Mouse (Mus musculus): Measurements from ENCODE around the gene Eif2b5.

- TF ChIP-seq CTCF (IDR thresholded peaks at IDR 0.05; ENCODE audit: borderline replicate concordance, extremely low read depth, insufficient read depth, insufficient read length) (no peak), POLR2A (IDR thresholded peaks at IDR 0.05; ENCODE audit: borderline replicate concordance, extremely low read depth, insufficient read depth, insufficient read length, poor library complexity, severe bottlenecking) (no peak)
These were observed 49.7 kb downstream of the Eif2b5 start, which contains the start of gene Abcf3 for GRCm38 (mm10) chr16:20548096-20548948.

All from brain, embryonic 14.5 days (tissue).